Comparison of ENCODE assay signal across 8 mouse cellular contexts in the genomic region with DNA sequence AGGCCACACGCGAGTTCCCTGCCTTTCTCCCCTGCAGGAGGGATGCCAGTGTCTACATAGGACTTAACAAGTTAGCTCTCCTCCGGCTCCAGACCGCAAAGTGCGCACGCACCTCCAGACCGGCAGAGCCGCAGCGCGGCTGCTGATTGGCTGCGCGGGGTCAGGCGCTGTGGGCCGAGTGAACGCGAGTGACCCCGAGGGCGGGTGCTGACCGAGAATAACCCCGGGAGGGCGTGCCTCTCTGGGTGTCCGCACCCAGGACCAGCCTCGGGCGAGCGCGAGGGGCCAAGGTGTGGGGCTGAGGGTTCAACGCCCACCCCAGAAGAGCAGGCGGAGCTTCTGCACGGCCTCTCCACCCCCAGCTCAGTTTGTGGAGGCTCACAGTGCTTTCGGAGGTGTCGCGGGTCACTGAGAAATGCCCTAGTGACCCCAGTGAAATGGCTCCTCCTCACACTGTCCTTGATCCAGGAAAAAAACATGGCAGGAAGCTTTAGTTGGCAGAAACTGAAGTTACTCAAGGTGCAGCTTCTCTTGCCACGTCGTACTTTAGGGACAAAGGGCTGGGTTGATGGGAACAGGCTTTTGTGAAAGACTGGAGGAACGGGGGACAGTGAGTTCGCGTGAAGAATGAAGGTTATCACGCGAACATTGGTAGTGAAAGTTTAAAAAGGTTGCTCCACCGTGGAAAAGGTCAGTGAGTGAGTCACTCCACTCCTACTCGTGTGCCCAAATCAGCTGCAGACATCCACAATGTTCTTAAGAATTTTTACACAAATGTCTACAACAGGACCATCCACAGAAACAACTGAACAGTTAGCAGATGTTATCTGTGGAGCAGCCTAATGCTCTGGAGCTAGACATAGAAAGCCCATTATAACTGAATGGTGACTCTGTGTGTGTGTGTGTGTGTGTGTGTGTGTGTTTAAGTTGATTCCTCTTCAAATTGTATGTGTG. TPM values are rescaled to one million over a fixed set of nuclear protein-coding genes. Genes with fewer than 3 reads are reported as not detected.
DNase-seq lines count a peak whose midpoint lies in the region; ATAC-seq lines count a peak whose summit lies in the region.

No protein-coding gene starts in this region.

- no peaks in the 10 kb centered on the region for H3K27me3 ChIP-seq in intestine, embryonic 16.5 days (replicated peaks; ENCODE audit: control insufficient read depth, insufficient read depth, low read length)

- H3K9ac ChIP-seq in intestine, embryonic 16.5 days (ENCODE audit: low read depth, low read length) = peak overlapping the region; percentile 72

- H3K9me3 ChIP-seq in intestine, embryonic 16.5 days (ENCODE audit: control insufficient read depth, low read length) = no peaks in the 10 kb centered on the region

- ATAC-seq in intestine, embryonic 16.5 days = peak; percentile 98

- WGBS in intestine, embryonic 16.5 days = 2% methylated on average over 39 of the region's 41 CpGs

- H3K27ac ChIP-seq in intestine, embryonic 16.5 days (ENCODE audit: low read length) = peak overlapping the region; percentile 89

- peak overlapping the region; percentile 79 for H3K4me2 ChIP-seq in intestine, embryonic 16.5 days (ENCODE audit: low read depth, low read length)

- peak overlapping the region; percentile 62 for H3K4me3 ChIP-seq in intestine, embryonic 16.5 days (ENCODE audit: low read length)

- no peaks in the 10 kb centered on the region for H3K36me3 ChIP-seq in intestine, embryonic 16.5 days (ENCODE audit: control insufficient read depth, insufficient read depth, low read length)

- DNase-seq in adrenal gland, adult 8-10 months = peak; percentile 95
- peak; percentile 96 for DNase-seq in embryo, embryonic 9.5 days (ENCODE audit: extremely low spot score)
- peak; percentile 87 to 95 for DNase-seq in gastrocnemius, postnatal 4 days (ENCODE audit: low spot score in 2 of 2)
- DNase-seq in left cerebral cortex, postnatal 25 days (ENCODE audit: low spot score in 2 of 2) = peak; percentile 88 to 89
- peak; percentile 95 for DNase-seq in mesoderm, embryonic 11.5 days (ENCODE audit: low read depth, low spot score)
- peak; percentile 87 for DNase-seq in right cerebral cortex, postnatal 25 days
- DNase-seq in urinary bladder, postnatal 4 days (ENCODE audit: low spot score in 2 of 2) = peak; percentile 91 to 97

- H3K4me1 ChIP-seq in intestine, embryonic 16.5 days (ENCODE audit: control insufficient read depth, insufficient read depth, low read length) = peaks cover 11% of the 10 kb centered on the region

- intact Hi-C loops in left cerebral cortex, postnatal 25 days (cut with DNase I) = no loop called here

RNA-seq across cellular contexts. Expression of a gene that starts 18.9 kb away (rescaled TPM):
- total RNA-seq in adrenal gland, adult 8-10 months (2022) = 1,000 to 10,000 TPM in 1 of 4 experiments, 100 to 1,000 TPM in 3; 370 to 1,578 (median 696) TPM
- 10 to 100 TPM; 26.1 to 33.2 TPM for total RNA-seq in gastrocnemius, postnatal 4 days (2021)
- polyA plus RNA-seq in intestine, embryonic 16.5 days (2015; fragmentation: Nextera tagmentation; extraction: Ambion mirVana) = 5.5 and 5.7 TPM in 2 replicates
- total RNA-seq in left cerebral cortex, postnatal 25 days (2021) = 100 to 1,000 TPM; 148 to 162 TPM

RNA-seq across cellular contexts. Expression of a gene that starts 55.9 kb away (rescaled TPM):
- 1 to 10 TPM; 4.5 to 7.6 (median 6.6) TPM for total RNA-seq in adrenal gland, adult 8-10 months (2022)
- under 1 TPM; 0.62 to 0.71 TPM for total RNA-seq in gastrocnemius, postnatal 4 days (2021)
- polyA plus RNA-seq in intestine, embryonic 16.5 days (2015; fragmentation: Nextera tagmentation; extraction: Ambion mirVana) = 0.09 and 0.22 TPM in 2 replicates
- 1 to 10 TPM; 2.2 to 2.3 TPM for total RNA-seq in left cerebral cortex, postnatal 25 days (2021)

Comparison
In these comparisons a context has a peak if more than half of its experiments do, and no peak if none do; other contexts are left out.
1. Peak in every context shown above with its lines: DNase-seq, ATAC-seq, H3K4me3 ChIP-seq and H3K27ac ChIP-seq.
2. RNA of a gene that starts 18.9 kb away (total RNA-seq): 370 to 1,578 TPM in adrenal gland, adult 8-10 months and 148 to 162 TPM in left cerebral cortex, postnatal 25 days; 26.1 to 33.2 TPM in gastrocnemius, postnatal 4 days; every median in the first group is over 4 times any median in the second.